Mouse (Mus musculus): ENCODE measurements around the gene Hfe.

GRCm38 (mm10) chr13:23694956-23695355 lies 15.7 kb downstream of the Hfe start:
- TF ChIP-seq EP300 (IDR thresholded peaks at IDR 0.05; ENCODE audit: low read depth) (no peak), CTCF (IDR thresholded peaks at IDR 0.05; ENCODE audit: low read depth) (no peak)

Measured in liver, embryonic 14.5 days (tissue).